Mouse (Mus musculus) E14TG2a.4 (cell line): ENCODE results near the gene Gramd1b.

Experiments
- CTCF ChIP-seq: conservative IDR thresholded peaks from 2 replicates; pipeline ENCODE4 v1.5.1; 2014; ENCODE audit warnings: low read length
- NANOG ChIP-seq: IDR thresholded peaks from 2 replicates; pipeline ENCODE4 v1.6.1; 2014; ENCODE audit warnings: borderline replicate concordance, low read length, mixed read lengths

DNA sequence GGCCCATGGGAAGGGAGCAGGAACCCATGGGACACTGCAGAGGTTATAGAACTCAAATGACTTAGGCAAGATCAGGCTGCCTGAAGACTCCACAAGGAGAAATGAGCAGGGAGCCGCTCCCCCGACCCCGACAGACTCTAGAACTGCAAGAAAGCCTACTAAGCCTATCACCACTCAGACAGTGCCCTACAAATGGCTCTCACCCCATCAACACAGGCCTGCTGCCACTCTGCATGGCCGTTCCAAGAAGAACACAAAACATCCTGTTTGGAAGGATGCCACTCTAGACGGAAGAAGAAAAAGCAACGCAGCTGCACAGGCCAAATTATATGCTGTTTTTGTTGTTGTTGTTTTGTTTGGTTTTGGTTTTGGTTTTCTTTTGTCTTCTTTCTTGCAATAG lies 86.2 kb downstream of the Gramd1b start:
- no peak for TF ChIP-seq CTCF
- TF ChIP-seq NANOG: no peak
